Mouse (Mus musculus): ENCODE data around the gene Clic3. TPM values are rescaled to one million over a fixed set of nuclear protein-coding genes. Genes with fewer than 3 reads are reported as not detected.
"Not testable (repeated sequence)": the region's sequence is repeated elsewhere in the genome, so short reads cannot be mapped to it uniquely, and the experiment has no call there.

The Clic3 gene
- polyA plus RNA-seq (2014; fragmentation: Nextera tagmentation; extraction: Ambion mirVana): 2.2 and 2.6 TPM in 2 replicates

- ATAC-seq (ENCODE audit: low FRiP score) (no peak), DNase-seq (ENCODE audit: low spot score) (no peak)
- Histone ChIP-seq H3K27ac (no peak within 1 kb of the TSS), H3K4me3 (replicated peaks; ENCODE audit: low read length) (no peak within 1 kb of the TSS), H3K27me3 (ENCODE audit: control insufficient read depth, insufficient read depth, low read length) (no peaks in the 10 kb centered on the region), H3K9ac (no peak within 1 kb of the TSS), H3K9me3 (ENCODE audit: control insufficient read depth, low read length) (no peaks in the 10 kb centered on the region), H3K36me3 (replicated peaks; ENCODE audit: control insufficient read depth, insufficient read depth) (peaks cover 17% of the 10 kb centered on the region), H3K4me1 (replicated peaks; ENCODE audit: control insufficient read depth, insufficient read depth, low read length) (peaks cover 16% of the 10 kb centered on the region), H3K4me2 (replicated peaks) (no peak within 1 kb of the TSS)
- WGBS: 74% methylated on average over 14 of the region's 14 CpGs
These were observed at the start of gene Clic3 for GRCm38 (mm10) chr2:25456205-25456953. Clic3 (plus strand) TSS chr2:25456838.

- Histone ChIP-seq H3K27me3 (ENCODE audit: control insufficient read depth, insufficient read depth, low read length) (no peaks in the 10 kb centered on the region), H3K27ac (no peak overlapping the region), H3K36me3 (replicated peaks; ENCODE audit: control insufficient read depth, insufficient read depth) (peaks cover 67% of the 10 kb centered on the region), H3K4me2 (replicated peaks) (no peak overlapping the region), H3K4me1 (replicated peaks; ENCODE audit: control insufficient read depth, insufficient read depth, low read length) (peaks cover 16% of the 10 kb centered on the region), H3K9ac (no peak overlapping the region), H3K9me3 (ENCODE audit: control insufficient read depth, low read length) (no peaks in the 10 kb centered on the region), H3K4me3 (replicated peaks; ENCODE audit: low read length) (no peak overlapping the region)
- DNase-seq (ENCODE audit: low spot score) (no peak), ATAC-seq (ENCODE audit: low FRiP score) (no peak)
- WGBS: 90% methylated on average over 10 of the region's 10 CpGs
These were observed 47.7 kb upstream of the Clic3 start for GRCm38 (mm10) chr2:25408908-25409307.

- not testable (repeated sequence) for ATAC-seq (ENCODE audit: low FRiP score); H3K4me2 ChIP-seq (replicated peaks); DNase-seq (ENCODE audit: low spot score); H3K27ac ChIP-seq; H3K9ac ChIP-seq; H3K4me1 ChIP-seq (replicated peaks; ENCODE audit: control insufficient read depth, insufficient read depth, low read length); H3K9me3 ChIP-seq (ENCODE audit: control insufficient read depth, low read length); H3K27me3 ChIP-seq (ENCODE audit: control insufficient read depth, insufficient read depth, low read length); H3K4me3 ChIP-seq (replicated peaks; ENCODE audit: low read length)
- H3K36me3 ChIP-seq (replicated peaks; ENCODE audit: control insufficient read depth, insufficient read depth): peaks cover 51% of the 10 kb centered on the region
These were observed 43.2 kb upstream of the Clic3 start for GRCm38 (mm10) chr2:25413436-25413835.

- no peaks in the 10 kb centered on the region for H3K9me3 ChIP-seq (ENCODE audit: control insufficient read depth, low read length)
- peaks cover 18% of the 10 kb centered on the region for H3K36me3 ChIP-seq (replicated peaks; ENCODE audit: control insufficient read depth, insufficient read depth)
- no peak overlapping the region for H3K4me3 ChIP-seq (replicated peaks; ENCODE audit: low read length)
- H3K9ac ChIP-seq: no peak overlapping the region
- H3K4me1 ChIP-seq (replicated peaks; ENCODE audit: control insufficient read depth, insufficient read depth, low read length): no peaks in the 10 kb centered on the region
- DNase-seq (ENCODE audit: low spot score): no peak
- no peaks in the 10 kb centered on the region for H3K27me3 ChIP-seq (ENCODE audit: control insufficient read depth, insufficient read depth, low read length)
- H3K4me2 ChIP-seq (replicated peaks): no peak overlapping the region
- no peak for ATAC-seq (ENCODE audit: low FRiP score)
- no peak overlapping the region for H3K27ac ChIP-seq
- 14% methylated on average over 3 of the region's 3 CpGs for WGBS
These were observed 39.2 kb upstream of the Clic3 start for GRCm38 (mm10) chr2:25417426-25417825.

GRCm38 (mm10) chr2:25421896-25422295 lies 34.7 kb upstream of the Clic3 start:
- Histone ChIP-seq H3K4me3 (replicated peaks; ENCODE audit: low read length) (no peak overlapping the region), H3K9me3 (ENCODE audit: control insufficient read depth, low read length) (no peaks in the 10 kb centered on the region), H3K36me3 (replicated peaks; ENCODE audit: control insufficient read depth, insufficient read depth) (no peaks in the 10 kb centered on the region), H3K4me1 (replicated peaks; ENCODE audit: control insufficient read depth, insufficient read depth, low read length) (no peaks in the 10 kb centered on the region), H3K4me2 (replicated peaks) (no peak overlapping the region), H3K9ac (no peak overlapping the region; the same call in 1 of the 2 replicates), H3K27ac (no peak overlapping the region), H3K27me3 (ENCODE audit: control insufficient read depth, insufficient read depth, low read length) (peaks cover 10% of the 10 kb centered on the region; the same call in 1 of the 2 replicates)
- DNase-seq (ENCODE audit: low spot score) (peak; percentile 61), ATAC-seq (ENCODE audit: low FRiP score) (no peak)
- 24% methylated on average over 3 of the region's 3 CpGs for WGBS

- Histone ChIP-seq H3K36me3 (replicated peaks; ENCODE audit: control insufficient read depth, insufficient read depth) (no peaks in the 10 kb centered on the region), H3K4me2 (replicated peaks) (no peak within 1 kb of the TSS), H3K27me3 (ENCODE audit: control insufficient read depth, insufficient read depth, low read length) (peaks cover 10% of the 10 kb centered on the region; the same call in 1 of the 2 replicates), H3K27ac (no peak within 1 kb of the TSS), H3K9me3 (ENCODE audit: control insufficient read depth, low read length) (no peaks in the 10 kb centered on the region), H3K9ac (no peak within 1 kb of the TSS), H3K4me1 (replicated peaks; ENCODE audit: control insufficient read depth, insufficient read depth, low read length) (no peaks in the 10 kb centered on the region), H3K4me3 (replicated peaks; ENCODE audit: low read length) (no peak within 1 kb of the TSS)
- ATAC-seq (ENCODE audit: low FRiP score) (no peak), DNase-seq (ENCODE audit: low spot score) (no peak)
- WGBS: 69% methylated on average over 17 of the region's 17 CpGs
These were observed 33.8 kb upstream of the Clic3 start, which contains the start of gene Fut7 for GRCm38 (mm10) chr2:25422587-25423410. Fut7 (plus strand) TSS chr2:25423267.

- H3K9ac ChIP-seq: no peak overlapping the region
- no peak for ATAC-seq (ENCODE audit: low FRiP score)
- no peaks in the 10 kb centered on the region for H3K36me3 ChIP-seq (replicated peaks; ENCODE audit: control insufficient read depth, insufficient read depth)
- DNase-seq (ENCODE audit: low spot score): no peak
- H3K9me3 ChIP-seq (ENCODE audit: control insufficient read depth, low read length): no peaks in the 10 kb centered on the region
- 67% methylated on average over 1 of the region's 1 CpGs for WGBS
- H3K27ac ChIP-seq: no peak overlapping the region
- H3K27me3 ChIP-seq (ENCODE audit: control insufficient read depth, insufficient read depth, low read length): peaks cover 10% of the 10 kb centered on the region; the same call in 1 of the 2 replicates
- H3K4me3 ChIP-seq (replicated peaks; ENCODE audit: low read length): no peak overlapping the region
- no peaks in the 10 kb centered on the region for H3K4me1 ChIP-seq (replicated peaks; ENCODE audit: control insufficient read depth, insufficient read depth, low read length)
- H3K4me2 ChIP-seq (replicated peaks): no peak overlapping the region
These were observed 33.0 kb upstream of the Clic3 start for GRCm38 (mm10) chr2:25423626-25424025.

- ATAC-seq (ENCODE audit: low FRiP score) (no peak), DNase-seq (ENCODE audit: low spot score) (no peak)
- WGBS: 49% methylated on average over 27 of the region's 27 CpGs
- Histone ChIP-seq H3K9ac (no peak overlapping the region), H3K4me3 (replicated peaks; ENCODE audit: low read length) (no peak overlapping the region), H3K4me1 (replicated peaks; ENCODE audit: control insufficient read depth, insufficient read depth, low read length) (peaks cover 15% of the 10 kb centered on the region), H3K36me3 (replicated peaks; ENCODE audit: control insufficient read depth, insufficient read depth) (no peaks in the 10 kb centered on the region), H3K27me3 (ENCODE audit: control insufficient read depth, insufficient read depth, low read length) (peaks cover 10% of the 10 kb centered on the region; the same call in 1 of the 2 replicates), H3K9me3 (ENCODE audit: control insufficient read depth, low read length) (no peaks in the 10 kb centered on the region), H3K27ac (no peak overlapping the region), H3K4me2 (replicated peaks) (no peak overlapping the region)
These were observed 31.2 kb upstream of the Clic3 start for GRCm38 (mm10) chr2:25425481-25425880.

GRCm38 (mm10) chr2:25426721-25427191 lies 29.9 kb upstream of the Clic3 start:
- no peak overlapping the region for H3K4me2 ChIP-seq (replicated peaks)
- H3K4me3 ChIP-seq (replicated peaks; ENCODE audit: low read length): no peak overlapping the region
- H3K9ac ChIP-seq: no peak overlapping the region
- DNase-seq (ENCODE audit: low spot score): peak; percentile 89
- H3K9me3 ChIP-seq (ENCODE audit: control insufficient read depth, low read length): no peaks in the 10 kb centered on the region
- no peaks in the 10 kb centered on the region for H3K36me3 ChIP-seq (replicated peaks; ENCODE audit: control insufficient read depth, insufficient read depth)
- H3K27me3 ChIP-seq (ENCODE audit: control insufficient read depth, insufficient read depth, low read length): peaks cover 10% of the 10 kb centered on the region; the same call in 1 of the 2 replicates
- no peak for ATAC-seq (ENCODE audit: low FRiP score)
- no peak overlapping the region for H3K27ac ChIP-seq
- H3K4me1 ChIP-seq (replicated peaks; ENCODE audit: control insufficient read depth, insufficient read depth, low read length): peaks cover 28% of the 10 kb centered on the region
- WGBS: 32% methylated on average over 5 of the region's 5 CpGs

Data from hindbrain, embryonic 14.5 days (tissue).